Comparison of ENCODE assay signal across 18 mouse cellular contexts in genomic region chr11:5476806-5477205, GRCm38 (mm10).
"Had no signal": no experiment of that assay in that cellular context is flagged by ENCODE, and none has a peak within 500 bp of the region (broad histone marks: within the 10 kb centered on the region; RNA-seq: fewer than 3 reads in every experiment).

No protein-coding gene starts in this region.

- H3K4me2 ChIP-seq: lung, embryonic 14.5 days; midbrain, embryonic 13.5 days; midbrain, embryonic 15.5 days; neural tube, embryonic 13.5 days had no signal

- H3K9me3 ChIP-seq: midbrain, embryonic 10.5 days; midbrain, embryonic 13.5 days; midbrain, embryonic 15.5 days; neural tube, embryonic 13.5 days had no signal

- DNase-seq: lung, adult 18-20 months; lung, embryonic 14.5 days; lung, postnatal 10 days; lung, postnatal 4 days; retina, postnatal 1 day; right cerebral cortex, adult 18-20 months; right cerebral cortex, postnatal 25 days; right cerebral cortex, postnatal 4 days; spleen, adult 18-20 months; thymus, adult 18-20 months; thymus, postnatal 14 days; thymus, postnatal 4 days had no signal

- H3K27me3 ChIP-seq: midbrain, embryonic 13.5 days; midbrain, embryonic 15.5 days; neural tube, embryonic 13.5 days had no signal

- H3K4me1 ChIP-seq: midbrain, embryonic 10.5 days; midbrain, embryonic 13.5 days; midbrain, embryonic 15.5 days; neural tube, embryonic 13.5 days had no signal

- H3K27ac ChIP-seq: liver, embryonic 14.5 days; midbrain, embryonic 10.5 days; midbrain, embryonic 13.5 days; midbrain, embryonic 15.5 days; neural tube, embryonic 13.5 days had no signal

- H3K9ac ChIP-seq: liver, embryonic 14.5 days; lung, embryonic 14.5 days; midbrain, embryonic 13.5 days; midbrain, embryonic 15.5 days; neural tube, embryonic 13.5 days had no signal

- H3K4me3 ChIP-seq: midbrain, embryonic 10.5 days; midbrain, embryonic 13.5 days; midbrain, embryonic 15.5 days; myocyte; neural tube, embryonic 13.5 days had no signal

- H3K36me3 ChIP-seq: midbrain, embryonic 10.5 days; midbrain, embryonic 13.5 days; midbrain, embryonic 15.5 days; neural tube, embryonic 13.5 days had no signal
